Mouse (Mus musculus) embryonic fibroblast, embryonic 13.5 days (primary cell): ENCODE results near the gene Synpo2.

Experiments
- CTCF ChIP-seq: IDR thresholded peaks from 2 replicates; pipeline ENCODE4 v1.5.1; 2011; ENCODE audit warnings: mild to moderate bottlenecking, control low read depth, low read length, moderate library complexity, borderline replicate concordance; ENCODE audit not compliant: insufficient read depth
- POLR2A ChIP-seq: IDR thresholded peaks from 2 replicates; pipeline ENCODE4 v1.6.1; 2011; ENCODE audit warnings: low read depth, mild to moderate bottlenecking, control low read depth, low read length, moderate library complexity

DNA sequence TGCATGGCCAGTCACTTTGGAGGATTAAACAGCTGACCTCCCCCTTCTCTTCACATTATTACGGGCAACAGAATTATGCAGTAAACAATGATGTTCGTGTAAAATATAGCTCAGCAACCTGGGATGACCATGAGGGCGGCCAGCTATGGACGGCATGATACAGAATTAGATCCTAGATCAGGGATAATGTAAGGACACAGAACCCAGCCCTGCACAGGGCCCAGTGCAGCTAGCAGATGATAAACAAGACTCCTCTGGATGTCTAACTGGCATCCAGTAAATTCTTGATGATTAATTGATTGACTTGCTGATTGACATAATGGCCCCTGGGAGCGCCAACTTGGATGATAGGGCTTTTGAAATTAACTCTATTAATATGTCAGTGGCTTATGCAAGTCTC is 83.0 kb downstream of the Synpo2 start:
- no peak for TF ChIP-seq CTCF
- TF ChIP-seq POLR2A, result no peak
